Mouse (Mus musculus): ENCODE data around the gene Pp2d1. TPM values are rescaled to one million over a fixed set of nuclear protein-coding genes. Genes with fewer than 3 reads are reported as not detected.

Gene Pp2d1
- not detected for polyA plus RNA-seq (2014; fragmentation: Illumina TruSeq; extraction: RNeasy Lipid Tissue Mini Kit (QIAGEN cat#74804); ENCODE audit: low replicate concordance)

DNA sequence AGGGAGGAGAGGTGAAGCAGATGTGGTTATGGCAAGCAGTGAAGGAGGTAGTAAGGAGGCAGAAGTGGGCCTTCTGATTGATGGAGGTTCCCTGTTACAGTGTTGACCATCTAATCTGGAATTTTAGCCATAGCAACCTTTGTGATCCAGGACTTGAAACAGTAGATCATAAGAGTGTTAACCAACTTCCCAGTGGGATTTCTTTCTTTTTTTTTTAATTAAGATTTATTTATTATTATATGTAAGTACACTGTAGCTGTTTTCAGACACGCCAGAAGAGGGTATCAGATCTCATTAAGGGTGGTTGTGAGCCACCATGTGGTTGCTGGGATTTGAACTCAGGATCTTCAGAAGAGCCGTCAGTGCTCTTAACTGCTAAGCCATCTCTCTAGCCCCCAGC, at the start of gene Pp2d1:
Gene Pp2d1, minus strand, starts transcription at position 101 of the 400 bp plus-strand sequence.

DNA sequence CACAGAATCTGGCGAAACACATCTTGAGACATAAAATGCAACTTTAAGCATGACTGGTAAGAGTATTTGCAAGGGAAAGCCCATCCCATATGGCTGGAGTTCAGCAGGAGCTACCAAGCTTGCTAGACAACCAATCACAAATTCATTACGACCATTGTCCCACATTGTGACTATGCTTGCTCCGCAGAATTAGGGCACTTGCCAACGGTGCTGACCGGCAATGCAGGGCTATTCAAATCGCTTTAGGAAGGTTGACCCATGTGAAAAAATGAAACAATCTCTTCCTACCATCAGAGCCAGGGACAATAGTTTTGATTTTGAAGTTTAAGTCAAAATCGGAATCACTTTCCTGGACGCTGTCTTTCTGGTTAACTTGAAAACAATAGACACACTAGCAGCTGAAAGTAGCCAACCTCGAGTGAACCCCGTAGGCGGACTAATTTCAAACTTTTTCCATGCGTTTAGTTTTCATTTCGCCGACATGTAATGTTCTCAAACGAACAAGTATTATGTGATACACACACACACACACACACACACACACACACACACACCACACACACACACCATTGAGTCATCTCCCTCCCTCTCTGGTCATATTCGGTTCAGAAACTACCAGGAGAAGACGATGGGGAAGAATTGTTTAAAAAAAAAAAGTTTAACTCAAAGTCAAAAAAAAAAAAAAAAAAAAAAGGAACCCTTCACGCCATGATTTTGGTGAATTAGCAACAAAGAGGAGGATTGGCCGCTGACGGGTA, 27.1 kb upstream of the Pp2d1 start, which contains the start of gene Kat2b:
Gene Kat2b, plus strand, starts transcription at position 701 of the 758 bp plus-strand sequence.

GRCm38 (mm10) chr17:53478858-53479603, 60.2 kb downstream of the Pp2d1 start, which contains the start of gene Rab5a:
Gene Rab5a (plus strand): TSS chr17:53479234.

DNA sequence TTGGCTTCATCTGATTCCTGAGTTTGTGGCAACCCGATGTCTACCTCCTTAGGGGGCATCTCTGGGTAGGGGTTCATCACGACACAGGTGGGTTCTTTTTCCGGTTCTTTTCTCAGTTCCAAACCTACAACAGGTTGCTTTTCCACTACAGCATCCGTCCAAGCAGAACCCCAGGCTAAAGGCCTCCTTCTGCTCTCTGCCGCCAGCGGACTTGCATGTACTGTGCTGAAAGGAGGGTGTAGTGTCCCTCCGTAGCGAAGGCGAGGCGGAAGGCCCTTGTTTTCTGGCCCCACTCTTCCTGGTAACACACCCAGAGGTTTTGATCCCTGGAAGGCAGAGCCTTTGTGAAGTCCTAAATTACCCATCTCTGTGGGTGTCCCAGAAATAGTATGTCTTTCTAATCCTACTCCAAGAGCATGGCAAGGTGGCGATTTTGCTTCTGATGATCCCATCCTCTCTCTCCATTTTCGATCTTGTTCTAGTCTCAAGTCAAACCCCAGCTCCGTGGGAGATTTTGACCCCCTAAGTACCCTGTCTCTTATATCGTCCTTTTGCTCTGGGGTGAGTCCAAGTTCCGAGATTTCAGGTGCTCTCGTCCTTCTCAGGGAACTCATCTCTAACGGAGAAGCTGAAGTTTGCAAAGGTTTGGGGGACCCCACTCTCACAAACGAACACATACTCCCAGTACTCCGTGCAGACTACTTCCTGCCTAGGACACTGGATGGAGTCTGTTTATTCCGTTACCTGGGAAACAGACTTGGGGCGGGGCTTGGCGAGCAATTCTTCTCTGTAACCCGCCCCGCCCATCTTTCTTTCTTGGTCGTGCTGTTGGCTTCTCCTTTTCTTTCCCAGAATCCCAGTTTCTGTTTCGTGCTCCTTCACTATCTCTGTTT, 76.4 kb downstream of the Pp2d1 start, which contains the start of gene Efhb:
Gene Efhb, minus strand, starts transcription at position 719 of the 893 bp plus-strand sequence.

Other genes starting within 250 kb of the Pp2d1 start
- gene Efhb, start 76.1 kb downstream of the Pp2d1 start, polyA plus RNA-seq (2014; fragmentation: Illumina TruSeq; extraction: RNeasy Lipid Tissue Mini Kit (QIAGEN cat#74804); ENCODE audit: low replicate concordance) = 0.63 TPM
- gene Rab5a, start 60.2 kb downstream of the Pp2d1 start, polyA plus RNA-seq (2014; fragmentation: Illumina TruSeq; extraction: RNeasy Lipid Tissue Mini Kit (QIAGEN cat#74804); ENCODE audit: low replicate concordance) = 292 TPM
- gene Kat2b, start 27.4 kb upstream of the Pp2d1 start, polyA plus RNA-seq (2014; fragmentation: Illumina TruSeq; extraction: RNeasy Lipid Tissue Mini Kit (QIAGEN cat#74804); ENCODE audit: low replicate concordance) = 165 TPM
- gene Sgo1, start 149.9 kb upstream of the Pp2d1 start, polyA plus RNA-seq (2014; fragmentation: Illumina TruSeq; extraction: RNeasy Lipid Tissue Mini Kit (QIAGEN cat#74804); ENCODE audit: low replicate concordance) = 15.3 TPM